Mouse (Mus musculus) gastrocnemius, postnatal 10 days (tissue): ENCODE data around the gene Esrrb. TPM values are rescaled to one million over a fixed set of nuclear protein-coding genes. Genes with fewer than 3 reads are reported as not detected.

Experiments
- total RNA-seq, 2 experiments: library from RNA; stranded (reverse); gene quantifications; 2 replicates each; pipeline ENCODE4 v1.2.3; 2021

Esrrb gene
- total RNA-seq, 2 experiments from 2014 or later: 1.9 TPM

Other genes starting within 250 kb of the Esrrb start
- gene Gpatch2l, start 119.3 kb upstream of the Esrrb start, total RNA-seq: 10 to 100 TPM; 12.8 to 14.9 TPM